Mouse (Mus musculus): ENCODE measurements around the gene Trappc2l. TPM values are rescaled to one million over a fixed set of nuclear protein-coding genes. Genes with fewer than 3 reads are reported as not detected.
"Not testable (repeated sequence)": the region's sequence is repeated elsewhere in the genome, so short reads cannot be mapped to it uniquely, and the experiment has no call there.

The Trappc2l gene
- polyA plus RNA-seq, 1 experiment from 2014 or later, result 52.9 TPM

- Histone ChIP-seq H3K4me3 (no peak overlapping the region), H3K9me3 (no peaks in the 10 kb centered on the region), H3K27ac (peak overlapping the region; percentile 18; the same call in 1 of the 2 replicates), H3K4me1 (peaks cover 43% of the 10 kb centered on the region), H3K27me3 (ENCODE audit: insufficient read depth, poor library complexity, severe bottlenecking) (peaks cover 13% of the 10 kb centered on the region; the same call in 1 of the 2 replicates), H3K36me3 (peaks cover 5% of the 10 kb centered on the region; the same call in 1 of the 2 replicates)
- WGBS, result 47% methylated on average over 5 of the region's 5 CpGs
- DNase-seq (ENCODE audit: low spot score), result no peak
These were observed 9.0 kb downstream of the Trappc2l start for GRCm38 (mm10) chr8:122620446-122620845.

- H3K4me1 ChIP-seq, result peaks cover 36% of the 10 kb centered on the region
- H3K27me3 ChIP-seq (ENCODE audit: insufficient read depth, poor library complexity, severe bottlenecking), result peaks cover 25% of the 10 kb centered on the region; the same call in 1 of the 2 replicates
- WGBS, result 66% methylated on average over 6 of the region's 6 CpGs
- DNase-seq (ENCODE audit: low spot score), result no peak
- H3K36me3 ChIP-seq, result no peaks in the 10 kb centered on the region
- 0 out of 2 replicates have a peak within 1 kb of the TSS, but pooled peaks have one; percentile 26 for H3K27ac ChIP-seq
- H3K4me3 ChIP-seq, result no peak within 1 kb of the TSS
- H3K9me3 ChIP-seq, result no peaks in the 10 kb centered on the region
These were observed 11.3 kb downstream of the Trappc2l start, which contains the start of gene Pabpn1l for GRCm38 (mm10) chr8:122622727-122623126. Gene Pabpn1l, minus strand, starts transcription at chr8:122622739.

DNA sequence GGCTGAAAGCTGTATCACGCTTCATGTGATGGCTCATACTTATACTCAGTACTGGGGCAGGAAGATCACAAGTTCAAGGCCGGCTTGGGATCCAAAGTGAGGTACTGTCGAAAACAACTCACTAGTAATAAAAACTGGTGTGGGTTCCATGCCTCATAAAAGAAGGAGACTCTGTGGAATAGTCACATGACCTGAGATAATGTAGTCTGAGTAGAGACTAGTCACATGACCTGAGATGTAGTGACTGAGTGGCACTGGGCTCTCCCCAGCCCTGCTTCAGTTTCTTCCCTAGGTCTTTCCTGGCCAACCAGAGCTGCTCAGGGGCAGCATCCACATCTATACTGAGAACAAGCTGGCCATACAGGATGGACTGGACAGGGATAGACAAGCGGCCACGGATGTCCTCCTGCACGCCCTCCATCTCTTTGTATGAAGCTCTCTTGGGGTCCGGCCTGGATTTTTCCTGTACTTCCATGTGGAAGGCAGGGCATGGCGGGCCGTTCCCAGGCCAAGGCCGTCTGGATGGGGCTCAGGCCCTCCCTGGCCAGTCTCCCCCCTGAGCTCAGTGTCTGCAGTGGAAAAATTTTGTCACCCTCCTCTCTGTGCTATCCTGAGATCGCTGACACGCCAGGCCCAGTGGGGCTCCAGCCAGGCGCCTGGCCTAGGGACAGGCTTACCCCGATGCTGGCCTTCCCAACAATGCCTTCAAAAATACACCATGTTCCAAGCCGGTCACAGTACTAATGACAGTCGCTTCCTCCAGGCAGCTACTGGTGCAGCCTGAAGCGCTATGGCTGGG, 12.6 kb downstream of the Trappc2l start:
- H3K4me1 ChIP-seq, result peaks cover 28% of the 10 kb centered on the region

GRCm38 (mm10) chr8:122624653-122625052, 13.2 kb downstream of the Trappc2l start:
- DNase-seq (ENCODE audit: low spot score), result no peak
- Histone ChIP-seq H3K27ac (no peak overlapping the region), H3K27me3 (ENCODE audit: insufficient read depth, poor library complexity, severe bottlenecking) (peaks cover 36% of the 10 kb centered on the region; the same call in 1 of the 2 replicates), H3K4me1 (peaks cover 26% of the 10 kb centered on the region), H3K9me3 (no peaks in the 10 kb centered on the region), H3K36me3 (0 out of 2 replicates have a peak, but pooled peaks cover 3% of the 10 kb centered on the region), H3K4me3 (no peak overlapping the region)
- 50% methylated on average over 5 of the region's 5 CpGs for WGBS

More for the DNA sequence above, 12.6 kb downstream of the Trappc2l start:
- 0 out of 2 replicates have a peak, but pooled peaks cover 3% of the 10 kb centered on the region for H3K36me3 ChIP-seq
- H3K27ac ChIP-seq, result peak overlapping the region; percentile 38; the same call in 1 of the 2 replicates
- no peak for DNase-seq (ENCODE audit: low spot score)
- no peaks in the 10 kb centered on the region for H3K9me3 ChIP-seq
- H3K27me3 ChIP-seq (ENCODE audit: insufficient read depth, poor library complexity, severe bottlenecking), result peaks cover 36% of the 10 kb centered on the region; the same call in 1 of the 2 replicates
- no peak overlapping the region for H3K4me3 ChIP-seq
- WGBS, result 76% methylated on average over 17 of the region's 17 CpGs

- Histone ChIP-seq H3K36me3 (peaks cover 9% of the 10 kb centered on the region; the same call in 1 of the 2 replicates), H3K4me1 (peaks cover 24% of the 10 kb centered on the region), H3K27ac (0 out of 2 replicates have a peak overlapping the region, but pooled peaks have one; percentile 16), H3K4me3 (no peak overlapping the region), H3K9me3 (no peaks in the 10 kb centered on the region), H3K27me3 (ENCODE audit: insufficient read depth, poor library complexity, severe bottlenecking) (peaks cover 39% of the 10 kb centered on the region; the same call in 1 of the 2 replicates)
- 87% methylated on average over 9 of the region's 9 CpGs for WGBS
- DNase-seq (ENCODE audit: low spot score), result no peak
These were observed 14.4 kb downstream of the Trappc2l start for GRCm38 (mm10) chr8:122625811-122626210.

DNA sequence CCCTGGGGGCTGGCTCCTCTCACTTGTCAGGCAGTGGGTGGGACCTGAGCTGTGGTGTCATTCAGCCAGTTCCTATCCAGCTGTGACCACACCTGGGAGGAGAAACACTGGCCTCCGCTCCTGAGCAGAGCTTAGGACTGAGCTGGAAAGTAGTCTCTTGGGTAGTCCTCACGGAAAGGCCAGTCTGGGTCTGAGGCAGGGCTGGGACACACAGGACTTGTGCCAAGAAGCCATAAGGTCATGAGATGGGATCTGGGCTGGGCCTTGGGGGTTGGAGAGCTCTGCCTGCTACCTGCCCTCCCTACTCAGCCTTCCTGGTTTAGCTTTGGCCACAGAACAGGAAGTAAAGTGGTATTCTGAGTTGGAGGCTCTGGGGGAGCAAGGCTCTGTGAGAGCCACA, 15.5 kb downstream of the Trappc2l start:
- peaks cover 33% of the 10 kb centered on the region; the same call in 1 of the 2 replicates for H3K27me3 ChIP-seq (ENCODE audit: insufficient read depth, poor library complexity, severe bottlenecking)
- no peak for DNase-seq (ENCODE audit: low spot score)
- 75% methylated on average over 2 of the region's 2 CpGs for WGBS
- peaks cover 22% of the 10 kb centered on the region for H3K4me1 ChIP-seq
- peaks cover 13% of the 10 kb centered on the region; the same call in 1 of the 2 replicates for H3K36me3 ChIP-seq
- no peak overlapping the region for H3K27ac ChIP-seq
- H3K4me3 ChIP-seq, result no peak overlapping the region
- H3K9me3 ChIP-seq, result no peaks in the 10 kb centered on the region

- no peak for DNase-seq (ENCODE audit: low spot score)
- H3K4me3 ChIP-seq, result no peak overlapping the region
- no peaks in the 10 kb centered on the region for H3K9me3 ChIP-seq
- WGBS, result 55% methylated on average over 10 of the region's 10 CpGs
- H3K4me1 ChIP-seq, result peaks cover 17% of the 10 kb centered on the region
- H3K27me3 ChIP-seq (ENCODE audit: insufficient read depth, poor library complexity, severe bottlenecking), result peaks cover 27% of the 10 kb centered on the region; the same call in 1 of the 2 replicates
- peaks cover 28% of the 10 kb centered on the region for H3K36me3 ChIP-seq
- H3K27ac ChIP-seq, result no peak overlapping the region
These were observed 17.9 kb downstream of the Trappc2l start for GRCm38 (mm10) chr8:122629388-122629787.

GRCm38 (mm10) chr8:122630696-122631095, 19.3 kb downstream of the Trappc2l start:
- H3K4me3 ChIP-seq, result peak overlapping the region; percentile 44
- 64% methylated on average over 22 of the region's 22 CpGs for WGBS

DNA sequence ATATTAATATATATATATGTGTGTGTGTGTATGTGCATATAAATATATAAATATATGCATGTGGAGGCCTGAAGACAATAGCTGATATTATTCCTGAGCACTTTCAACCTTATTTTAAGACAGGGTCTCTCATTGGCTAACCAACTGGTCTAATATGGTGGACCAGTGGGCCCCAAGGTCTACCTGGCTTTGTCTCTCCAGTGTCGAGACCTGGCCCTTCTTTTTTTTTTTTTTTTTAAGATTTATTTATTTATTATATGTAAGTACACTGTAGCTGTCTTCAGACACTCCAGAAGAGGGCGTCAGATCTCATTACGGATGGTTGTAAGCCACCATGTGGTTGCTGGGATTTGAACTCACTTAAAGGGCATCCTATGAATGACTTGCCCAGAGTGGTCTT, 20.7 kb downstream of the Trappc2l start:
- not testable (repeated sequence) for H3K27ac ChIP-seq; DNase-seq (ENCODE audit: low spot score); H3K4me3 ChIP-seq; H3K9me3 ChIP-seq
- H3K27me3 ChIP-seq (ENCODE audit: insufficient read depth, poor library complexity, severe bottlenecking), result peaks cover 17% of the 10 kb centered on the region; the same call in 1 of the 2 replicates
- H3K36me3 ChIP-seq, result peaks cover 42% of the 10 kb centered on the region
- peaks cover 31% of the 10 kb centered on the region for H3K4me1 ChIP-seq
- 70% methylated on average over 3 of the region's 3 CpGs for WGBS

More at GRCm38 (mm10) chr8:122630696-122631095, 19.3 kb downstream of the Trappc2l start:
- Histone ChIP-seq H3K27me3 (ENCODE audit: insufficient read depth, poor library complexity, severe bottlenecking) (peaks cover 26% of the 10 kb centered on the region; the same call in 1 of the 2 replicates), H3K36me3 (peaks cover 41% of the 10 kb centered on the region), H3K9me3 (no peaks in the 10 kb centered on the region), H3K4me1 (peaks cover 17% of the 10 kb centered on the region), H3K27ac (peak overlapping the region; percentile 67)
- no peak for DNase-seq (ENCODE audit: low spot score)

- WGBS, result 92% methylated on average over 14 of the region's 14 CpGs
- H3K27me3 ChIP-seq (ENCODE audit: insufficient read depth, poor library complexity, severe bottlenecking), result peaks cover 14% of the 10 kb centered on the region; the same call in 1 of the 2 replicates
- DNase-seq (ENCODE audit: low spot score), result no peak
- no peaks in the 10 kb centered on the region for H3K9me3 ChIP-seq
- no peak overlapping the region for H3K27ac ChIP-seq
- peaks cover 41% of the 10 kb centered on the region for H3K4me1 ChIP-seq
- H3K4me3 ChIP-seq, result no peak overlapping the region
- peaks cover 52% of the 10 kb centered on the region for H3K36me3 ChIP-seq
These were observed 21.8 kb downstream of the Trappc2l start for GRCm38 (mm10) chr8:122633205-122633604.

- 32% methylated on average over 14 of the region's 14 CpGs for WGBS
- H3K4me3 ChIP-seq, result 0 out of 2 replicates have a peak overlapping the region, but pooled peaks have one; percentile 6
- H3K4me1 ChIP-seq, result peaks cover 62% of the 10 kb centered on the region
- 0 out of 2 replicates have a peak, but pooled peaks cover 7% of the 10 kb centered on the region for H3K27me3 ChIP-seq (ENCODE audit: insufficient read depth, poor library complexity, severe bottlenecking)
- no peaks in the 10 kb centered on the region for H3K9me3 ChIP-seq
- H3K27ac ChIP-seq, result peak overlapping the region; percentile 47
- H3K36me3 ChIP-seq, result peaks cover 53% of the 10 kb centered on the region
- DNase-seq (ENCODE audit: low spot score), result peak; percentile 83
These were observed 24.7 kb downstream of the Trappc2l start for GRCm38 (mm10) chr8:122635878-122636802.

- 0 out of 2 replicates have a peak, but pooled peaks cover 7% of the 10 kb centered on the region for H3K27me3 ChIP-seq (ENCODE audit: insufficient read depth, poor library complexity, severe bottlenecking)
- no peak for DNase-seq (ENCODE audit: low spot score)
- peaks cover 51% of the 10 kb centered on the region for H3K36me3 ChIP-seq
- H3K9me3 ChIP-seq, result no peaks in the 10 kb centered on the region
- peak overlapping the region; percentile 47; the same call in 1 of the 2 replicates for H3K27ac ChIP-seq
- H3K4me1 ChIP-seq, result peaks cover 68% of the 10 kb centered on the region
- H3K4me3 ChIP-seq, result 0 out of 2 replicates have a peak overlapping the region, but pooled peaks have one; percentile 2
- WGBS, result 52% methylated on average over 9 of the region's 9 CpGs
These were observed 25.3 kb downstream of the Trappc2l start for GRCm38 (mm10) chr8:122636803-122637175.
